In genomic region chr7:4806716-4807115, GRCm38 (mm10) we compare ENCODE assay signal across 8 mouse cellular contexts. TPM values are rescaled to one million over a fixed set of nuclear protein-coding genes. Genes with fewer than 3 reads are reported as not detected.
DNase-seq lines count a peak whose midpoint lies in the region; ATAC-seq and TF ChIP-seq lines count a peak whose summit lies in the region.
"Had no signal": no experiment of that assay in that cellular context is flagged by ENCODE, and none has a peak within 500 bp of the region (broad histone marks: within the 10 kb centered on the region; RNA-seq: fewer than 3 reads in every experiment).

No protein-coding gene starts in this region.

- H3K27ac ChIP-seq in kidney, embryonic 16.5 days (ENCODE audit: low read length), result no peak overlapping the region
- peak overlapping the region; percentile 74 for H3K27ac ChIP-seq in liver, embryonic 11.5 days (ENCODE audit: low read depth, low read length)

- H3K4me3 ChIP-seq in kidney, embryonic 16.5 days (ENCODE audit: low read length), result no peak overlapping the region
- H3K4me3 ChIP-seq in G1E (ENCODE audit: low read depth, low read length), result no peak overlapping the region
- H3K4me3 ChIP-seq in liver, embryonic 11.5 days (ENCODE audit: low read depth, low read length), result no peak overlapping the region

- ATAC-seq in kidney, embryonic 16.5 days (ENCODE audit: low FRiP score, low TSS enrichment), result no peak
- peak; percentile 57; the same call in 1 of the 2 replicates for ATAC-seq in G1E (ENCODE audit: extremely low read depth, insufficient number of reproducible peaks, low FRiP score, poor library complexity, severe bottlenecking)
- peak; percentile 83 for ATAC-seq in liver, embryonic 11.5 days (replicated peaks; ENCODE audit: low FRiP score)

- DNase-seq in kidney, adult 9 months, result peak; percentile 67
- DNase-seq in G1E (ENCODE audit: low spot score), result peak; percentile 40
- peak; percentile 77 for DNase-seq in c-Kit-positive CD71-positive TER-119-negative erythroid progenitor cells, embryonic 14.5 days (ENCODE audit: low read depth)
- no peak for DNase-seq in liver, embryonic 11.5 days (ENCODE audit: low spot score)
- peak; percentile 42 to 65 for DNase-seq in spleen, postnatal 36 days (ENCODE audit: low spot score in 2 of 2)
- DNase-seq in Muller cell, postnatal 12 days (ENCODE audit: inconsistent ontology term), result no peak

- no peaks in the 10 kb centered on the region for H3K27me3 ChIP-seq in kidney, embryonic 16.5 days (ENCODE audit: insufficient read depth, low read length)
- H3K27me3 ChIP-seq in G1E (ENCODE audit: insufficient read depth, low read length), result no peaks in the 10 kb centered on the region
- H3K27me3 ChIP-seq in liver, embryonic 11.5 days (replicated peaks; ENCODE audit: control insufficient read depth, insufficient read depth, low read length), result no peaks in the 10 kb centered on the region

- peak; percentile 48; the same call in 1 of the 2 replicates for TF ChIP-seq CTCF in G1E (IDR thresholded peaks at IDR 0.05; ENCODE audit: low read depth, low read length)

- peaks cover 51% of the 10 kb centered on the region for H3K36me3 ChIP-seq in kidney, embryonic 16.5 days (ENCODE audit: insufficient read depth, low read length)
- peaks cover 84% of the 10 kb centered on the region for H3K36me3 ChIP-seq in G1E (replicated peaks)
- H3K36me3 ChIP-seq in liver, embryonic 11.5 days (ENCODE audit: control insufficient read depth, insufficient read depth, low read length), result peaks cover 39% of the 10 kb centered on the region

- H3K9ac ChIP-seq in kidney, embryonic 16.5 days (replicated peaks; ENCODE audit: low read length), result no peak overlapping the region
- no peak overlapping the region for H3K9ac ChIP-seq in liver, embryonic 11.5 days (ENCODE audit: low read depth, low read length)

- H3K4me2 ChIP-seq in kidney, embryonic 16.5 days (replicated peaks; ENCODE audit: low read depth, low read length), result no peak overlapping the region
- H3K4me2 ChIP-seq in liver, embryonic 11.5 days, result peak overlapping the region; percentile 5; the same call in 1 of the 2 replicates

- 89% methylated on average over 7 of the region's 7 CpGs for WGBS in kidney, embryonic 16.5 days
- WGBS in liver, embryonic 11.5 days, result 69% methylated on average over 7 of the region's 7 CpGs

- no peaks in the 10 kb centered on the region for H3K9me3 ChIP-seq in kidney, embryonic 16.5 days (ENCODE audit: low read length)
- H3K9me3 ChIP-seq in G1E (replicated peaks), result no peaks in the 10 kb centered on the region
- no peaks in the 10 kb centered on the region for H3K9me3 ChIP-seq in liver, embryonic 11.5 days (ENCODE audit: control insufficient read depth, low read length)

- peaks cover 26% of the 10 kb centered on the region for H3K4me1 ChIP-seq in kidney, embryonic 16.5 days (ENCODE audit: insufficient read depth, low read length)
- peaks cover 40% of the 10 kb centered on the region for H3K4me1 ChIP-seq in G1E (ENCODE audit: insufficient read depth, low read depth, low read length)
- peaks cover 25% of the 10 kb centered on the region for H3K4me1 ChIP-seq in liver, embryonic 11.5 days (replicated peaks; ENCODE audit: control insufficient read depth, insufficient read depth, low read length)

RNA-seq across cellular contexts. Expression of gene Ube2s, which starts 5.7 kb away (rescaled TPM):
- polyA plus RNA-seq in kidney, embryonic 16.5 days (2015; fragmentation: Nextera tagmentation; extraction: Ambion mirVana), result 355 and 360 TPM in 2 replicates
- total RNA-seq in G1E (2014; fragmentation: Nextera tagmentation), result 538 and 670 TPM in 2 replicates
- total RNA-seq in G1E (2017), result 171 and 195 TPM in 2 replicates
- polyA plus RNA-seq in G1E (2012), result 210 and 243 TPM in 2 replicates
- polyA plus RNA-seq in liver, embryonic 11.5 days (2014; fragmentation: Nextera tagmentation; extraction: Ambion mirVana), result 367 and 402 TPM in 2 replicates

RNA-seq across cellular contexts. Expression of gene Rpl28, which starts 14.0 kb away (rescaled TPM):
- polyA plus RNA-seq in kidney, embryonic 16.5 days (2015; fragmentation: Nextera tagmentation; extraction: Ambion mirVana), result 315 and 357 TPM in 2 replicates
- total RNA-seq in G1E (2014; fragmentation: Nextera tagmentation) (1,543 and 2,339 TPM in 2 replicates), G1E (2017) (548 and 573 TPM in 2 replicates)
- polyA plus RNA-seq in G1E (2012), result 5,642 and 5,886 TPM in 2 replicates
- 218 and 238 TPM in 2 replicates for polyA plus RNA-seq in liver, embryonic 11.5 days (2014; fragmentation: Nextera tagmentation; extraction: Ambion mirVana)

RNA-seq across cellular contexts. Expression of gene Tmem238, which starts 17.3 kb away (rescaled TPM):
- polyA plus RNA-seq in kidney, embryonic 16.5 days (2015; fragmentation: Nextera tagmentation; extraction: Ambion mirVana), result 12.5 and 14.3 TPM in 2 replicates
- total RNA-seq in G1E (2014; fragmentation: Nextera tagmentation) (1.7 and 4.7 TPM in 2 replicates), G1E (2017) (6.8 and 12.1 TPM in 2 replicates)
- 40.6 and 61.2 TPM in 2 replicates for polyA plus RNA-seq in G1E (2012)
- 12.2 and 12.4 TPM in 2 replicates for polyA plus RNA-seq in liver, embryonic 11.5 days (2014; fragmentation: Nextera tagmentation; extraction: Ambion mirVana)

RNA-seq across cellular contexts. Expression of gene Tmem190, which starts 24.0 kb away (rescaled TPM):
- polyA plus RNA-seq in kidney, embryonic 16.5 days (2015; fragmentation: Nextera tagmentation; extraction: Ambion mirVana), result 0.57 and 0.97 TPM in 2 replicates
- not detected in 2 replicates for total RNA-seq in G1E (2014; fragmentation: Nextera tagmentation)
- 0.41 TPM in 1 of 2 replicates, not detected in the other for total RNA-seq in G1E (2017)
- polyA plus RNA-seq in G1E (2012), result not detected in 2 replicates
- 0.86 TPM in 1 of 2 replicates, not detected in the other for polyA plus RNA-seq in liver, embryonic 11.5 days (2014; fragmentation: Nextera tagmentation; extraction: Ambion mirVana)

RNA-seq across cellular contexts. Expression of gene Il11, which starts 24.1 kb away (rescaled TPM):
- 0.17 and 0.42 TPM in 2 replicates for polyA plus RNA-seq in kidney, embryonic 16.5 days (2015; fragmentation: Nextera tagmentation; extraction: Ambion mirVana)
- total RNA-seq in G1E (2014; fragmentation: Nextera tagmentation) (not detected in 2 replicates), G1E (2017) (not detected in 2 replicates)
- polyA plus RNA-seq in G1E (2012), result 0.13 and 0.15 TPM in 2 replicates
- polyA plus RNA-seq in liver, embryonic 11.5 days (2014; fragmentation: Nextera tagmentation; extraction: Ambion mirVana), result 0.12 TPM in 1 of 2 replicates, not detected in the other
- polyA plus RNA-seq: limb, embryonic 11.5 days had no signal

Comparison
In these comparisons a context has a peak if more than half of its experiments do, and no peak if none do; other contexts are left out.
1. DNase-seq: peak in kidney, adult 9 months (single experiment), G1E (single experiment), c-Kit-positive CD71-positive TER-119-negative erythroid progenitor cells, embryonic 14.5 days (single experiment) and spleen, postnatal 36 days (2 of 2); none in liver, embryonic 11.5 days (single experiment) and Muller cell, postnatal 12 days (single experiment).
2. RNA of gene Rpl28, which starts 14.0 kb away (polyA plus RNA-seq): 5,642 to 5,886 TPM in G1E; 315 to 357 TPM in kidney, embryonic 16.5 days and 218 to 238 TPM in liver, embryonic 11.5 days; every median in the first group is over 10 times any median in the second.